Mouse (Mus musculus) gastrocnemius, postnatal 10 days (tissue): Measurements from ENCODE around the gene Tmem233. TPM values are rescaled to one million over a fixed set of nuclear protein-coding genes. Genes with fewer than 3 reads are reported as not detected.

Source experiments
- DNase-seq: peaks from one replicate; pipeline ENCODE4 v3.0.0; 2021; ENCODE audit warnings: mixed read lengths
- total RNA-seq, 2 experiments: library from RNA; stranded (reverse); gene quantifications; 2 replicates each; pipeline ENCODE4 v1.2.3; 2021

Gene Tmem233
- total RNA-seq, 2 experiments from 2014 or later: 71.7 to 81.9 TPM

DNA sequence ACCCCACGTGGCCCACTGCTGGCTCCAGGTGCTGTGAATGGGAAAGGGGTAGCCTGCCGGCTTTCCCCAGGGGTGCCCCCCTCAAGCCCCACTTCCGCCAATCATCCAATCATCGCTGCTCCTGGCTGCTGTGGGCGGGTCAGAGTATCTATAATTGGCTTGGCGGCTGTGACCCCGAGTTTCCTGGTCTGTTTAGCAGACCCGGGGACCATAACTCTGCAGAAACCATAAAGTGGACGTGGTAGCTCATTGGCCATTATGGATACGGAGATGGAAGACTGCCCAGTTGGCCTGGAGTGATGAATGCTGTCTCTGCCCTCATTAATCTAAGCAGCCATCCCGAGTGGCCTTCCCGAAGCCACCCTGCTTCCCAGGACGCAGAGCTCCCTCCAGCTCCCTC lies 79.2 kb downstream of the Tmem233 start:
- no peak for DNase-seq

DNA sequence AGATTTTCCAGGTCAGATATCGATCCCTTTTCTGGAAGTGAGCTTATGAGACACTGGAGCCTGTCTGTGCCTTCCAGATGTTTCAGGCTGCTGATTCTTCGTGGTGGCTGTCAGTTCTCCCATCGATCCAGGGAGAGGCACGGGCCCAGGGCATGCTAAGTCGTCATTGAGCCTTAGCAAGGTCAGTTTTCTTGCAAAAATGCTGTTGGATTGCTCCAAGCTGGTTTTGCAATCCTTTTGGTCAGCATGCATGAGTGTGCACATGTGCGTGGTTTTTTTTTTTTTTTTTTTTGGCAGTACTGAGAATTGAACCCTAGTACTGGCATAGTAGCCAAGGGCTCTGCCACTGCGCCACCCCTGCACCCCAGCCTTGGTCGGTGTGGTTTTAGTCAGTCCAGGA lies 79.9 kb downstream of the Tmem233 start:
- DNase-seq: no peak

DNA sequence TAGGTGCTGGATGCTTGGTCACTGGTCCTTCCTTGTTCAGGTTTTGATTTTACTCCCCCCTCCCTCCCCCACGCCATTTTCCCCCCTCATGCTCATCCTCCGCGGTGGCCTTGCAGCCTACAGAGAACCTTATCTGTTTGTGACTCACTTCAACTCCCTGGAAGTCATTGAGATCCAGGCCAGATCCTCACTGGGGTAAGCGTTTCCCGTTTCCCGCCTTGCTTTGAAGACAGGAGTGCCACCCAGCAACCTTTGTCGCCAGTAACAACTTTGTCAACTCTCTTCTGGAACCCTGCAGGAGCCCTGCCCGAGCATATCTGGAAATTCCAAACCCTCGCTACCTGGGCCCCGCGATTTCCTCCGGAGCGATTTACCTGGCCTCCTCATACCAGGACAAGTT lies 85.7 kb downstream of the Tmem233 start:
- DNase-seq: no peak

DNA sequence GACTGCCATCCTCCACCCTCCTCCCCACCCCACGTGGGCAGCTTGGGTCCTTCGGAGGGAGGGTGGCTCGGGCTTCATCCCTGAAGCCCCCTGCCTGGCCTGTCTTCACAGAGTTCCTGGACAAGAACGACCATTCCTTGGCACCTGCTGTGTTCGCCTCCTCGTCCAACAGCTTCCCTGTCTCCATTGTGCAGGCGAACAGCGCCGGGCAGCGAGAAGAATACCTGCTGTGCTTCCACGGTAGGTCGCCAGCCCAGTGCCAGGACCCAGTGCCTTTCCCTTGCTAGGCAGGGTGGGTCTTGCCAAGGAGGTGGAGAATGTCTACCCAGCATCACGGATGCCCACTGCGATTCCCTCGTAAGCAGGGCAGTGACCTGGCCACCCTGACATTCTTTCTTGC lies 88.9 kb downstream of the Tmem233 start:
- no peak for DNase-seq

DNA sequence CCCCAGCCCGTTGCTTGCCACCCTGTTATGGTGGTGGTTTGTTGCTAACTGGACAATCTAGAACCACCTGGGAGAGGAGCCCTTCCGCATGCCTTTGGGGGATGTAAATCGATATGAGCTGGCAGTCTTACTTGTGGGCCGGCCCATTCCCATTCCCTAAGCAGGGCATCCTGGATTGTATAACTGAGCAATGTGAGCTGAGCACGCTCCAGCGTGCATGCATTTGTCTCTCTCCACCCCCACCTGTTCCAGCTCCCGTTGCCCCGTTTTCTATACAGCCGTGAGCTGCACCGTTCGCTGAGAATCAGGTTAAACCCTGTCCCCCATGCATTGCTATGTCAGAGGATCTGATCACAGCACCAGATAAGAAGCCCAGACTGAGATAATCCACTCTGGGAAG lies 91.3 kb downstream of the Tmem233 start:
- no peak for DNase-seq

Other genes starting within 250 kb of the Tmem233 start
- gene Cit, start 238.0 kb downstream of the Tmem233 start, total RNA-seq: 10 to 100 TPM in 1 of 2 experiments, 1 to 10 TPM in 1; 7.8 to 11.4 TPM
- gene Prkab1, start 58.7 kb downstream of the Tmem233 start, total RNA-seq: 10 to 100 TPM; 17.7 to 23.6 TPM
- not detected for gene Ccdc60, start 205.7 kb upstream of the Tmem233 start, total RNA-seq